Mouse (Mus musculus) thymus, adult 2 months (tissue): ENCODE data around the gene Gpc1. TPM values are rescaled to one million over a fixed set of nuclear protein-coding genes. Genes with fewer than 3 reads are reported as not detected.

Experiments used
- DNase-seq: peaks from one replicate; pipeline ENCODE4 v3.0.0; 2021
- H3K27ac ChIP-seq: fragments of 200-500 bp; 2 replicates; pipeline ENCODE4 v1.5.1; 2012; ENCODE audit warnings: low read length, control low read depth; ENCODE audit not compliant: control insufficient read depth, insufficient read depth
- H3K27me3 ChIP-seq: fragments of 200-500 bp; 2 replicates; pipeline ENCODE4 v1.6.1; 2012; ENCODE audit warnings: mild to moderate bottlenecking, low read length, moderate library complexity, mixed read lengths; ENCODE audit not compliant: control insufficient read depth, insufficient read depth
- H3K36me3 ChIP-seq: fragments of 200-500 bp; 2 replicates; pipeline ENCODE4 v1.6.1; 2012; ENCODE audit warnings: mild to moderate bottlenecking, low read length, moderate library complexity; ENCODE audit not compliant: control insufficient read depth, insufficient read depth
- H3K4me1 ChIP-seq: fragments of 200-500 bp; replicated peaks from 2 replicates; pipeline ENCODE4 v1.6.1; 2012; ENCODE audit warnings: low read length; ENCODE audit not compliant: control insufficient read depth, insufficient read depth
- H3K4me3 ChIP-seq: fragments of 200-500 bp; 2 replicates; pipeline ENCODE4 v1.5.1; 2012; ENCODE audit warnings: mild to moderate bottlenecking, low read length, control low read depth, moderate library complexity; ENCODE audit not compliant: control insufficient read depth, insufficient read depth
- CTCF ChIP-seq: fragments of 200-500 bp; IDR thresholded peaks from 2 replicates; pipeline ENCODE4 v1.5.1; 2012; ENCODE audit warnings: mild to moderate bottlenecking, control low read depth, low read length, moderate library complexity, borderline replicate concordance; ENCODE audit not compliant: control insufficient read depth, poor library complexity, insufficient read depth; ENCODE audit errors: extremely low read depth
- POLR2A ChIP-seq: fragments of 200-500 bp; IDR thresholded peaks from 2 replicates; pipeline ENCODE4 v1.6.1; 2012; ENCODE audit warnings: mild to moderate bottlenecking, low read length, control low read depth, moderate library complexity; ENCODE audit not compliant: control insufficient read depth, poor library complexity, insufficient read depth; ENCODE audit errors: extremely low read depth
- WGBS: fragments of 180-500 bp; shearing (Covaris S2); methylation state at CpG from one replicate; pipeline ENCODE4 v1.1.7; 2018; 5-methylcytosine and 5-hydroxymethylcytosine counted together
- polyA plus RNA-seq: library from polyadenylated mRNA; depleted of rRNA; stranded (reverse); fragments of >200 nt; gene quantifications from 2 replicates; pipeline ENCODE4 v1.2.3, GENCODE M21; 2012

Gpc1 gene
- polyA plus RNA-seq, 1 experiment, result 72.5 TPM

DNA sequence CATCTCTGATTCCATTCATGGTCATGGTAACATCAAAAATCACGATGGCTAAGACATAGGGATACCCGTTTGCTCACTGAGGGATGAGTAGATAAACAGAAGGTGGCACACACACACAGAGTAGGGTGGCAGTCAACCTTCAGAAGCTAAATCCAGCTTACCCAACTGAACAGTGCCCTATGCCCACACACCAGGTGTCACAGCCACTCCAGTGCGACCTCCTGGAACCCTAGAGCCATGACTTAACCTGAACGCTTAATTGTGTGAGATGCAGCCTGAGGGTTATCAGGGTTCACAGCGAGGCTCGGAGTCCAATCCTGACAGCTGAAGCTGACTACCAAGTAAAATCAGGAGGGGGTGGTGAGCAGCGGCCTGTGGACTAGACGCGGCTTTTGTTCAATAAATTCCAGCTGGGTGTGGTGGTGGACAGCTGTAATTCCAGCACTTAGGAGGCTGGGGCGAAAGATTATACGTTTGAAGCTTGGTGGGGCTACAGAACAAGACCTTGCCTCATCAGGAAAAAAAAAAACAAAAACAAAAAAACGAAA is 46.1 kb downstream of the Gpc1 start:
- H3K27me3 ChIP-seq, result no peaks in the 10 kb centered on the region
- WGBS, result 85% methylated on average over 12 of the region's 12 CpGs
- no peak overlapping the region for H3K4me3 ChIP-seq
- TF ChIP-seq CTCF (no peak), POLR2A (no peak)
- DNase-seq, result no peak
- no peaks in the 10 kb centered on the region for H3K4me1 ChIP-seq
- no peaks in the 10 kb centered on the region for H3K36me3 ChIP-seq
- no peak overlapping the region for H3K27ac ChIP-seq

DNA sequence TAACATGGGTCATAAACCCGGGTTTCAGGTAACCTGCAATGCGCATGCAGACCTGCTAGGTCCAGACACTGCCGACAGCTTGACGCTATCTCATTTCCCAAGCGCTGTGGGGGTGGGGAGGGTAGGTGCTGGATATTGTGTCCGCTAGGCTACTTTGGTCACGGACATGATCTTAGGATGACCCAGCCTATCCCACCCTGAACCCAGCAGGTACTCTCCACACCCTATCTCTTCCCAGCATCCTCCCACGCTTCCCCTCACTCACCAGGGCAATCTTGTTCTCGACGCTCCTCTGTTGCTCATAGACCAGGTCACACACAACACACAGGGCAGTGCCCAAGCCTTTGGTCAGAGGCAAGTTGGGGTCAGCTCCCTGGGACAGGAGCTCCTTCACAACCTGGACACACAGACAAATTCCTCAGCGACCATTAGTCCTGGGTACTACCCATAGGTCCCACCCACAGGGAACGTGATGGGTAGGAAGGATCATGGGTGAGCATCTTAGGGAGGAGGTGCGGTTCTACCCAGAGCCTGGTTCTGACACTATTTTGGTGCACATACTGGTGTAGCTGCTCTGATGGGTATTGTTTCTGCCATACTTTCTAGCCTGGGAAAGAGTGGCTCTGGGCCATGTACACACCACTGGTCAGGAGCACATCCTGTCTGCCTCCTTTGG is 46.8 kb downstream of the Gpc1 start:
- WGBS, result 90% methylated on average over 13 of the region's 13 CpGs
- DNase-seq, result no peak
- Histone ChIP-seq H3K36me3 (no peaks in the 10 kb centered on the region), H3K4me3 (no peak overlapping the region), H3K27me3 (no peaks in the 10 kb centered on the region), H3K27ac (no peak overlapping the region), H3K4me1 (no peaks in the 10 kb centered on the region)
- TF ChIP-seq CTCF (no peak), POLR2A (no peak)

DNA sequence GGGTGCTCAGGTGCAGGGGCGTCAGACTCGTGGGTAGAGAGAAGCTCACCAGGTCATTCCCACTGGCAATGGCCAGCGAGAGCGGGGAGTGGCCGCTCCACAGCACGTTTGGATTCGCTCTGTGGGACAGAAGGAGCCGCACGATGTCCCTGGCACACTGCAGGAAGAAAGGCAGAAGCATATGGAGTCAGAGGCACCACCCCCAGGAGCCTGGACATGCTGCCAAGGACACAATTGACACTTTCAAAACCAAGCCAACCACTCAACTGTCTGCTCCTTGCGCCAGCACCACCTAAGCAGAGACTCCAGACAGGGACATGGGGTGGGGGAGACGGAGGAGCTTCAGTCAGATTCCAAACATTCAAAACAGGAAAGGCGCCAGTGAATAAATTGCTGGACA is 47.8 kb downstream of the Gpc1 start:
- no peak overlapping the region for H3K4me3 ChIP-seq
- 92% methylated on average over 12 of the region's 12 CpGs for WGBS
- DNase-seq, result no peak
- H3K27me3 ChIP-seq, result no peaks in the 10 kb centered on the region
- H3K27ac ChIP-seq, result no peak overlapping the region
- no peaks in the 10 kb centered on the region for H3K4me1 ChIP-seq
- H3K36me3 ChIP-seq, result no peaks in the 10 kb centered on the region
- TF ChIP-seq POLR2A, result no peak

DNA sequence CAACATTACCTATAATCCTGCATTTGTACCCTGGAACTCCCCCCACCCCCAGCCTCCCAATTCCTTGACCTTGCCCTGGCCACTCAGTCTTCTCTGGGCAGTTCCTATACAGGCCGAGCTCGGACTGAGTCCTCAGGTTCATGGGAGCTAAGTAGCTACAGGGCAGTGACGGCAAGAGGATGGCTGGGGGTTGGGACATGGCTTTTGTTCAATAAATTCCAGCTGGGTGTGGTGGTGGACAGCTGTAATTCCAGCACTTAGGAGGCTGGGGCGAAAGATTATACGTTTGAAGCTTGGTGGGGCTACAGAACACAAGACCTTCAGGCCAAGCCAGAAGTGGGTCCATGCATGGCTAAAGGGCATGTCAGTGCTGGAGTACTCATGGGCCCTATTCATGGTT is 48.7 kb downstream of the Gpc1 start:
- Histone ChIP-seq H3K36me3 (no peaks in the 10 kb centered on the region), H3K4me3 (no peak overlapping the region), H3K27me3 (no peaks in the 10 kb centered on the region), H3K4me1 (no peaks in the 10 kb centered on the region), H3K27ac (no peak overlapping the region)
- DNase-seq, result no peak
- 89% methylated on average over 5 of the region's 5 CpGs for WGBS
- TF ChIP-seq CTCF, result no peak
- TF ChIP-seq POLR2A, result no peak

DNA sequence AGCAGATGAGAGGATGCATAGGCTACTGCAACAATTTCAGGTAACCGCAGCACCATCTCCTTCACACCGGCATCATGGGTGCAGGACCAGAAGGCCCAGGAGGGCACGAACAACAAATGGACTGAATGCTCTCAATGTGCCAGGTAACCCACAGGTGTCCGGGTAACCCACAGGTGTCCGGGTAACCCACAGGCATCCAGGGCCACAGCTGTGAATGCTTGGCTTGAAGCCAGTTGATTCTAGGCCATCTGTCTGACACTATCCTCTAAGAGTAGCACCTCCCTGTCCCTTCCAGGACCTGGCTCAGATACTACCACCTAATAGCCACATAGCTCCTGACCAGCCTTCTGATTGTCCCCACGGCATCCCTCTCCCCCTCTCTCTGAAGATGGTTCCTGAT is 50.5 kb downstream of the Gpc1 start:
- Histone ChIP-seq H3K36me3 (no peaks in the 10 kb centered on the region), H3K27me3 (no peaks in the 10 kb centered on the region), H3K27ac (no peak overlapping the region), H3K4me3 (no peak overlapping the region), H3K4me1 (no peaks in the 10 kb centered on the region)
- TF ChIP-seq POLR2A (no peak), CTCF (no peak)
- DNase-seq, result no peak
- WGBS, result 76% methylated on average over 6 of the region's 6 CpGs

DNA sequence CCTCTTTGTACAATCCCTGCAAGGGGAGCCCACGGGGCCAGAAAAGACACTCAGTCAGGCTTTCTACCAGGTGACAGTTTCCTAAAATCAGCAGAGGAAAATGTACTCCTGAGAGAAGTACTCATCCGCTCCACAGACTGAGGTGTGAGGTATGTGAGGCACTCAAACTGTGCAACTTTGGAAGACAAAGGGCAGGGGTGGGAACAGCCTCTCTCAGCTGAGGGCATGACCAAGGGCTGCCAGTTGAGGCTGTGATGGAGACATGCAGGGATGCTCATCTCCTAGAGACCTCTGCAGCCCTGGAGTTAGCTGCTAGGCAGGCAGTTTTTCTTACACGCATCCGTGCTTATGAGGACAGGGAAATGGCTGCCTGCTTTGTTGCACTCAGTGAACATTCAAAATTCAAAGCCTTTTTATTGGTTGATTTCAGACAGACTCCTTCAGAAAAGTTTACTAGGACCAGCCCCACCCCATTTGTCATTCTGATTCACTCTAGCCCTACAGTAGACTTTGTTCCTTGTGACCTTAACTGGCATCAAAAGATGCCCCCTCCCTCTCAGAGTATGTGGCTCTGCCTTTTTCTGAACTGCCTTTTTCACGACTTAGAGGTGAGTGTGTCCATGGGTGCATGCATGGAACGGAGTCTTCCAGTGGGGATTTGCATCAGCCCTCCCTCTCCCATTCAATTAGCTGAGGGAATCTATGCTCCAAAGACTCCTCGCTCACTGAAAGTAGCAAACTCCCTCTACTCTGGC is 57.6 kb downstream of the Gpc1 start:
- Histone ChIP-seq H3K27me3 (no peaks in the 10 kb centered on the region), H3K36me3 (no peaks in the 10 kb centered on the region), H3K4me1 (no peaks in the 10 kb centered on the region), H3K27ac (no peak overlapping the region), H3K4me3 (no peak overlapping the region)
- WGBS, result 85% methylated on average over 7 of the region's 7 CpGs
- no peak for TF ChIP-seq POLR2A
- TF ChIP-seq CTCF, result no peak
- DNase-seq, result no peak
